Mouse (Mus musculus) induced T-regulatory cell, adult 2 months (primary cell): ENCODE measurements at regions not wholly inside any gene's neighbourhood (a gene's known extent, or its start where the extent isn't known, plus 50 kb on each side); places are given as distances from the start of the nearest gene placed in this dataset.

Experiments used
- DNase-seq: peaks from one replicate; pipeline ENCODE4 v3.0.0-alpha.2; 2012; ENCODE audit warnings: low read depth

DNA sequence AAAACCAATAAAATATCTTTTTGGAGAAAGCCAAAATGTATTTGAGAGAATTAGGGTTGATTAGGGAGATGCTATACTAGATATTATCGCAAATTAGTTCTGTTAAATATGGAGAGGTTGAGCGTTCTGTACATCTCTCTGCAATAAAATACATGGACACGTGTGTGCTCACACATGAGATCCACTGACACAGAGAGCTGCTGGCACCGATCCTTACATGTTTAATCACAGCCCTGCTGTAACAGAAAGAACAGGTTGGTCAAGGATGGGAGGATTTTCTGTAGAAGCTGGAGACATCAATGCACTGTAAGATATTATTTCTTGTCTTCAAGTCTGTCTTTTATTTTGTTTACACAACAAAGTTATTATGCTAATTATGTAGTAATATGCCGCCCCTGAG is 366.2 kb upstream of the Fam92a start:
- DNase-seq = no peak

DNA sequence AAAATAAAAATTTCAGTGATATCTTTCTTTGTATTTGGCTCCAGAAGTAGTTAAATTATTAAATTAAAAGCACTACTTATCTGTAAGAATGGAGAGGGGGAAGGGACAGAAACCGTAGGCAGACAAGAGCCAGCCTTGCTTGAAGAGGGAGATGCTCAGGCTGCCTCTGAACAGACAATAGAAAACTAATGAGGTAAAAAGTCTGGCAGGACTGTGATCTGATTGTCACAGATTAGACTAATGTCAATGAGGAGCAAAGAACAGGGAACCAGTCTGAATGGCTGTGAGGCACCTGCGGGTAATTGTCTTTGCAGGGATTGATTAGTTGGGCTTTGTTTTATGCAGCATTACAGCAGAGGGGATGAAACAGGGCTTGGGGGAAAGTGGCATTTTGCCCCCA is 362.3 kb upstream of the Fam92a start:
- DNase-seq = no peak

DNA sequence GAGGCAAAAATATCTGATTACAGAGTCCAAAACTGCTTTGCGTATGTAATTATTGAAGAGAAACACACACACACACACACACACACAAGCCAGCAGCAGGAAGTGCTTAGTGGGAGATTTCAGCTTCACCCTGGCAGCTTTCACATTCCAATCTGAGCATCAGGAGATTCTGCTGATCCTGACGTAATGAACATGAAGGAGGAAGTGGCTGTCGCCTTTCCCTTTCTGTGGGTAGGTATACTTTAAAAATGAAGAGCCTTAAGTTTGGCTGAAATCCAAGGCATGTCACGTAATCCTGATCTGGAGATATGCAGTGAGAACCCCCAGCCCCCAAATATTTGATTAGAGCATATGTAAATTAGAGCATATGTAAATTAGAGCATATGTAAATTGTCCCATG is 361.1 kb upstream of the Fam92a start:
- DNase-seq = no peak

DNA sequence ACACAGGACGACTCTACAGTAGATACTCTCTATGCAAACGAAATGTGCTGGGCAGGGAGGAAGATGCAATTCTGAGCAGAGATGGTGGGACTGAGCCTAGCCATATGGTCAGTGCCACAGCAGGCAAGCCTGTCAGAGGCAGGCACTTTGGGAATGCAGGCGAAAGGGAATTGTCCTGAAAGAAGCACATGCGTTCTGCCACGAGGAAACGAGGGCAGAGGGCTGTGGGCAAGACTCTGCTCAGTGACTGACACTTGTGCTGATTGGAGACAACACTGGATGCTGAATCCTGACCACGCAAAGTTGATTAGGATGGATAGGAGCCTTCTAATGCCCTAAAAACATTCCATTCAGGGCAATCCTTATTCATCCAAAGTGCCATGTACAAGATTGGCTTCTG is 350.5 kb upstream of the Fam92a start:
- no peak for DNase-seq

DNA sequence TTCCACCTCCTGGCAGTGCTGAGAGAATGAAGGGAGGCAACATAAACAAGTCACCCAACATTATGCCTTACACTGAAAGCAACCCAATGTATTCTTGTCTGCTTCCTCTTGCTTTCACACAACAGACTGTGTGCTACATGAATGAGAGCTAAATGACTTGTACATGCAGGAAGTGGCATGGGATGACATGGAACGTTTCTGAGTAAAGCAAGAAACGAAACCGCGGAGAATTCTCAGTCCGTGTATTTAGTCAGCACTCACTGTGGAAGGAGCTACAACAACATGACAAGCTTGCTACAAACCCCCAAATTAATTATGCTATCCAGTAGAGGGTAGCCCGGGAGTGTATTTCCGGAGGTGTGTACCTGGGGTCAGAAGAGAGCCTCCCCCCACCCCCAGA is 349.4 kb upstream of the Fam92a start:
- DNase-seq = no peak

DNA sequence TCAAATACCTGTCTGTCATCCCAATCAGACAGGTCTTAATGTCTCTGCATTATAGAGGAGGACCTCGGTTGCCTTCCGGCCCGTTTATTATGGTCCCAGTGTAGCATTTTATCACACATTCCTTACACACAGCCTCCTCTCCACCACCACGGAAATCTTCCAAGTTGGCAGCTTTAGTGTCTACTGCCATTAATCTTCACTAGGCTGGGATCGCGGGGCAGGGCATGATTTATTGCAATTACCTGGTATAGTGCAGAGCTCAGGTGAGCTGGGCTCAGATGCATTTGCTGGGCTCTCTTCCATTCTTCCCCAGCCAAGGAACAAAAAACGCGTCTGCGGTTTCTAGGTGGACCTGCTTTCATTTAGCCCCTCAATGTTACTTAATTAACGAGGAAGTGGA is 344.7 kb upstream of the Fam92a start:
- DNase-seq = no peak

DNA sequence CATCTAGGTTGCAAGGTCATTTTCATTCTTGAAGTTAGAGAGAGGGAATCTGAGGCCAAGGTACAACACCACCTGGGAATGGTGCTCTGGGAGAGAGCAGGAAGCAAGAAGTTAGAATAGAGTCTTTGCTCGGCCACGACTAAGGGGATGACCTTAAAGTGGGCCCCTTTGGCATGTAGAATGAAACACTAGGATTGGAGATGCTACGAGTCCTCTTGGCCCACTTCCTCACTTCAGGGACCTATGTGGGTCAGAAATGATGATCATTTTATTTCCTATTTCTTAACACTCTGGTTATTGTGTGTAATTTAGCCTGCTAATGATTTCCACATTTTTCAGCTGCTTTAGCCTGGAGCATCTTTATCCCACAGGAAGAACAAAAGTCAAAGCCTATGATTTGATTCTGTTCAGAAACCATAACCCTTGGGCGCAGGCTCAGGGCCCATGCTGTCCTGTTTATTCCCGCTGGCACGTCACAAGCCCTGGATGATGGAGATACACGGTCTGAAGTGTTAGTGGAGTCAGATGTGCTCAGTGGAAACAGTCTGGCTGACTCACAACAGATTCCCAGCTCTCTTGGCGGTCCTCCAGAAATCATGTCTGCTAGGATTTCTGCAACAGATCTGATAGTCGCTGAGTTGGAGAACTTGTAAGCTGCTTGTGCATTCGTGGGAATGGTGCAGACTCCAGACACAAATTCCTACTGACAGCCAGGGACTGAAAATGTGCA is 340.0 kb upstream of the Fam92a start:
- DNase-seq = no peak

DNA sequence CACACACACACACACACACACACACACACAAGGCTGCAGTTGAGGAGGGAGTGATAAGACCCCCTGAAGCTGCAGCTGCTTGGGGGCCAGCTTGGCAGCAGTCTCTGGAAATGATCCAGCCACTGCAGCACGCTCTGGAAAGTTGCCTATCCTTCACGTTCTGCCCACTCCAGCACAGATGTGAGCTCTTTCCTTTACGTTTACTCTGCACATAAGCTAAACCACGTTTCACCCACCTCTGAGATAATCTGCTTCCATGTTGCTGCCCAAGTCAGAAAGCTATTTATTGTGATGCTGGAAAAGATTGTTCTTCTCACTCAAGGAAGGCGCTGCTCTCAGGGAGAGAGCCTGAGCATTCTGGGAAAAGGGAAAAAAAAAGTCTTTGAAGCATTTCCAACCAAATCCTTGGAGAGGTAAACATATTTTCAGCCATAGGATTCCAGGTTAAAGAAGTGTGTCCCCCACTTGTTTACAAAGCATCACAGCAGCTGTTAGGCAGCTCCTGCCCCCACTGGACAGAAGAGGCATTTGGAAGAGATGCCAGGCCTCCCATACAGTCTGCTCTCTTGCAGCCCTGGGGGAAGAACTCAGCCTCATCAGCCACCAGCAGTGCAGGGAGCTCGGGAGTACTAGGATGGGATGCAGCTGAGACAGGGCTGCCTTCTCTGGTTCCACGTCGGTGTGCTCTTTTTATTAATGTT is 335.2 kb upstream of the Fam92a start:
- no peak for DNase-seq

DNA sequence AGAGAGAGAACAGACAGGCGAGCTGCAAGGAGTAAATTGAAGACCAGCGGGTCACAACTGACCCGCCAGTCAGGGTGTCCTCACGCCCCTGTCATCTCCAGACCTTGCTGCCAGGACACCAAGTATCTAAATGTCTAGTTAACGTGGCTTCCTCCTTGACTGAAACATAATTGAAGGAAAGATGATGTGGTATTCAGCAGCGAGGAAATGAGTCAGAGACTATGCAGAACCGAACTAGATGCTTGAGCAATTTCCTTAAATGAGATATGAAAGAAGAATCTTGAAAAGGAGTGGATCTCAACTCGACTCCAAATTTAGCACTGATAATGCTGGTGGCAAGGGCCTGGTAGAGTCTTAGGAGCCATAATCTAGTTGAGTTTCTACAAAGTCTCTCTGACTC is 329.3 kb upstream of the Fam92a start:
- no peak for DNase-seq

DNA sequence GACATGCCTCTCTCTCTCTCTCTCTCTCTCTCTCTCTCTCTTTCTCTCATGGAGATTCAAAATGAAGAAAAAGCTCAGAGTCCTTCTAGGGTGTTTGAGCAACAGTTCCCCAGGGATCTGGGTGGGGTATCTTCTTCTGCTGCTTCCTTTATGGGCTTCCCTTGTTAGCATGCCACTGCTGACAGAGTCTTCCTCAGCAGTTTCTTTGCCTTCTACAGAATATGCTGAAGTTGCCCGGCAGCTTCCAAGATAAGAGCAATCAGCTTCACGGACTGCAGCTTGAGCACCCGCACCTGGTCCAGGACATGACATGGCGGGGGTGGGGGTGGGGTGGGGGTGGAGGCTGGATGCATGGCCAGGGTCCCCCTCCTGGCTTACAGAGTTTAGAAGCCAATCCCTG is 326.6 kb upstream of the Fam92a start:
- no peak for DNase-seq

DNA sequence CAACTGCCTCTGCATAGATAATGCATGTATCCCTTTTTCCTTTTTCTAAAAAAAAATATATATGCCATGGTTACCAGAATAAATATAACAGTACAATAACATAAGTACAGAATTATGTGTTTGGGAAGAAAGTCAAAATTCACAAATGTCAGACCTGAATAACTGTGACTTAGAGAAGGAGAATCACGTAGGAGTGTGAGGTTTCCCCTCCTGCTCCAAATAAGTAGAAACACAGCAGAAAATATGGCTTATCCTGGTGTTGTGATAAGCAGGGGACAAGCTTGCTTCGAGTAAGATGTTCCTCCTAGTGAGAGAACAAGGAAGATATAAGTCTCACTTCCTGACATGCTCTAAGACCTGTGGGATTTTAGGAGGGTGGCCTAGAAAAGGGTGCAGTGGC is 320.7 kb upstream of the Fam92a start:
- DNase-seq = no peak

DNA sequence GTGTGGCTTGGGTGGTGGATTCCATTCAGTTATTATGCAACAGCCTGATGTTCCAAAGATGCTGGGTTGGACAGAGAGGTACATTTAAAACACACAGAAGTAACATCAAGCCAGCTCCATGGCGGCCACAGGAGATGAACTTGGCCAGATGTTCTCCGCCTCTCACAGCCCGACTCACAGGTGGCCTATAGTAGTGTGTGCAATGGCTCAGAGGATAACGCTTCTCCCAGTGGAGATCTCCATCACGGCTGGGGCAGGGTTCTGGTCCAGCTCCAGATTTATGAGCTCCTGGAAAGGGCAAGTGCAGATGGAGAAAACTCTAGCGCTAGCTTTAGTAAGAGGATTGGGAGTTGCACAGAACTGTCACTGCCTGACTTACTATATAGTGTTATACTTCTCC is 319.5 kb upstream of the Fam92a start:
- DNase-seq = no peak

DNA sequence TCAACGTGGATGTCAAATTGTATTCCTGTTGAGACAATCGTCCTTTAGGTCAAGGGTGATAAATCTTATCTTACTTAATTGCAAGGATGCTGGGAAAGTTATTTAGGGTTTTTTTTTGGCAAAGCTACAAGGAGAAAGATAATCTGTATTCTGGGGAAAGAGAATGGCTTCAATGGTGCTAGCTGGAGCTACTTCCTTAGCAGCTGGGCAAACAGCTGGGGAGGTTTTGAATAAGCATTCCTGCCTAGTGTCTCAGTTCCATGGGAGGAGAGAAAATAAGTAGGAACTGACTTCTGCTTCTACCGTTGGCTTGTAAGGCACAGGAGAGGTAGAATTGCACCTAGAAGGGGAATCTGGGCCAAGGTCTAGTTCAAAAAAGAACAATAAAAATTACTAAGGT is 318.3 kb upstream of the Fam92a start:
- no peak for DNase-seq

DNA sequence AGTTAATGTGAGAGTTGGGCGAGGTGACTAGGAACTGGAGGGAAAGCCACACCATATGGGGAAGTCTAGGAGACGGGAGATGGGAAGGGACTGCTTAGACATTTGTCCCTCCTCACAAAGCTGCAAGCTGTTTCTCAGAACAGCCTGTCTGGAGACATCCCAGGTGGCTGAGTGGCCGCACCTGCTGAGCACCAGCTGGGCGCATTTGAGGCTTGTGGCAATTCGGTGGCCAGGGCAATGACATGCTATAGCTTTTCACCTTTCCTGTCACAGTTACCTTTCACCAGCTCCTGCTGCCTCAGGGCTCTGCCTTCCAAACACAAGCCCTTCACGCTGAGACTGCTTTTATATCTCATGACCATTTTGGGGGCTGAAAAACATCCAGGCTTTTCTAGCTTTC is 317.5 kb upstream of the Fam92a start:
- no peak for DNase-seq

DNA sequence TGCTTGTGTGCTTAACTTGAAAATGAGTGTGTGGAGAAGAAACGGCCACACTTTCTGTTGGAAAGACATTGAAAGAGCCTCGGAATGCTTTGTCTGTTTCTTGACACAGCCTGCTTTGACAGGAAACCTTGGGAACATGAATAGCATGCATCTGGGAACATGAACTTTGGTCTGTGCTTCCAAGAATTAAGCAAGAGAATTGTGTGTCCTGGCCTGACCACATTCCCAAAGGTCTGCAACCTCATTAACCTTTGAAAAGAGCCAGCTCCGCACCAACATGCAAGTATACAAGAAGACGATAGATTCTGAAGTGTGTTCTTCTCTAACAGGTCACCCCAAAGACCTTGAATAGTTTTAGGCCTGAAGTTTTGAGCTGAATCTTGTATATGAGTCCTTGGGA is 309.7 kb upstream of the Fam92a start:
- DNase-seq = no peak

DNA sequence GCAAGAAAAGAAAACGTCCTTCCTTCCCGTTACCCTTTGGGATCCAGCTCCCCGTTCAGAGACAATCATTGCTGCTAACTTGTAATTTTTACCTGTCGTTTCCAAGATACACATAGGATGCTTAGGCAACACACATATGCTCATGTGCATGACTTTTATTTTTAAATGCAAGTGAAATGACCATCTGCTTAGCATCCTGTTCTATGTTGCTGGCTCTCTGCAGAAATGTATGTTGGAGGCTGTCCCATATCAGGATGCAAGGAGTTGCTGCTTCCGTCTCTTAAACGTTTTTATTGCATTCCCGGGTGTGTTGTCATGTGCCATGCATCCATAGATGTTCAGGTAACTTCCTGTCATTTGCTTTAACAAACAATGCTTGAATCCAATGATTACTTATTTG is 304.9 kb upstream of the Fam92a start:
- DNase-seq = no peak

DNA sequence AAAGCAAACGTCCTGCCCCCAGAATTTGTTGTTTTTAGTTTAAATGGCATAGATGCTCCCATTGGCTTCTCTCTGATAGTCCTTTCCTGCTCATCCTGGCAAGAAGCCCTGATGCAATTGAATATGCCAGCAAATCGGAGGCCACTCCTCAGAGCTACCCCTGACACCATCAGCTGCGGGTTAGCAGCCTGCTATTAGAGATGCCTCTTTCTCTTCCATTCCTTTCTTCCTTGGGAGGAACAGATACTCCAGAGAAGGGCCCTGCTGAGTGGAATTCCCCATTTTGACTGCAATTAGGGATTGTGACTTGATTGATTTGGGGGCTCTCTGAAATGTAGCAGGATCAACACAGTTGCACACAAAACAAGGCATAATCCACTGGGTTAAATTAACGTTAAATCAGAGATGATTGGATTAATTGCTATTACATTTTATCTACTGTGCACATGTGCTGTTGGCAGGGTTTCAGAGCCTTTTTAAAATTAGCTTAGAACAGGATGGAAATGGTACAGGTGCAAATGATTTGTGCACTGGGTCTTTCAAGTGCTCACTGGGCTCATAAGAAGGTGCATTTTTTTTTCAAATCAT is 303.3 kb upstream of the Fam92a start:
- no peak for DNase-seq

DNA sequence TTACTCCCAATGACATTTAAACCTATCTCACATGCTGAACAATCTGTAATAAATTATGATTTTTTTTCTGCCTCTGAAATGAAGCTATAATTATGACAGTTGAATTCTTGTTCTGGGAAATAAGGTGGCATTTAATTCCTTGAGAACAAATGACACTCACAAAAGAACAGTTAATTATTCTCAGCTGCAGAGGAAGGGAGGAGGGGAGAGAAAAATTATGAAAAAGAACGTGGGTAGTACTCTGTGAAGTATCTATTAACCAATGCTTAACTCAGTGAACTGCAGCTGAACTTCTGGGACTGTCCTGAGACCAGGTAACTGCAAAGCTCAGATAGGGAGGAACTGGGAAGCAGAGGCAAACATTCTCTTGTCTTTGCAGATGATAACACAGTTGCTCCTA is 302.6 kb upstream of the Fam92a start:
- no peak for DNase-seq

DNA sequence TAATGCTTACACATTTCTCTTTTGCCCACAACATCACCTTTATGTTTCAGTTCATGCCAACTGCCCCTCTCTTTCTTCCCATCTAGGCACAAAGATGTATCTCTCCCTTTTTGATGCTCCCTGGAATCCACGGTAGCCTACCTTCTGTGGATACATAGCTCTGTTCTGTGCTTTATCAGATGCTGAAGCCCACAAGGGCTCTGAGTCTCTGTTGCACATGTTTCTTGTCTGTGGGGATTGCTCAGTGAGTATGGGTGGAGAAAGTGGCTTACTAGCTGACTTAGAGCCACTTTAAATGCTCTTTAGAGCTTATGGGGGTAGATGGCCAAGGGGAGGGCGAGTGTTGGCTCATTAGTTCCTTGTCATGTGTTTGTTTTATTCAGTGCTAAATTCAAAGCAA is 289.9 kb upstream of the Fam92a start:
- no peak for DNase-seq

DNA sequence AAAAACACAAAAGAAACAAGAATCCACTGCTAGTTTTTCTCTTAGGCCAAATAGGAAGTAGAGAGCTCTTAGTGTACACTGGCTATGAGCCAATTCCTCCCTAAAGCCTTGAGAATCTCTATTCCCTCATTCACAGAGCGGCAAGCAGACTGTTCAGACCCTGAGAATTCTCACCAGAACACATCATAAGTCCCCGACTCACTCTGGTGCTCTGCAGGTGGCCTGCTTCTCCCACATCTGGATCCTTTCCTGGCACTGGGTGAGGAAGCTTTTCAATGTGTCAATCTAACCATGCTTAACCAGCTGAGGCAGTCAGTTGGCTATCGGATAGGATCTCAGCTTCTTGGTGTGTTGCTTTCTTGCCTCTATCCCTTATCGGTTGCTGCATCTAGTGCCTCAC is 289.4 kb upstream of the Fam92a start:
- no peak for DNase-seq

DNA sequence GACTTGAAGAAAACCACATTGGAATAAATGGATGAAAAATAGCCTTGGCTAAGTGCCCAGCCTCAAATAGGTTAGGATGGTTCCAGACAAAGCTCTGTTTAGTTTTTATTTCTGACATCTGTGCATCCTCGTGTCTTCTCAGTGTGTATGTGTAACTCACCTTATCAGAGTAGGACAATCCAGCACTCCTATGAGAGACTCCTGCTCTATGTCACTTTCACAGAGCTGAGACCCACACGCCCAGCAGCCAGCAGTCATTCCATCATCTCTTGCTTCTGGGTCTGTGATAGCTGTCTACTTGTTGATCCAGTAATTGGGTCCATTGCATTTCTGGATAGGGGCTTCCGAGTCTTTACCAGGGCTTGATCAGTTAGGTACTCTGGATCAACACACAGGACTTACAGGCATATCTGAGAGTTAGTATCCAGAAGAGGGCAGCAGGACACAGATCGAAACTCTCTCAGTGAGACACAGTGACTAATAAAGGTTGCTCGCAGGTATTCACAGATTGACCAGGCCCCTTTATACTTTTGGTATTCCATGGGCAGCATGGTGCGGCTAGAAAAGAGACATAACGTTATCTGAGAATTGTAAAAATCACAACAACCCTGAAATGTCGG is 286.3 kb upstream of the Fam92a start:
- no peak for DNase-seq

DNA sequence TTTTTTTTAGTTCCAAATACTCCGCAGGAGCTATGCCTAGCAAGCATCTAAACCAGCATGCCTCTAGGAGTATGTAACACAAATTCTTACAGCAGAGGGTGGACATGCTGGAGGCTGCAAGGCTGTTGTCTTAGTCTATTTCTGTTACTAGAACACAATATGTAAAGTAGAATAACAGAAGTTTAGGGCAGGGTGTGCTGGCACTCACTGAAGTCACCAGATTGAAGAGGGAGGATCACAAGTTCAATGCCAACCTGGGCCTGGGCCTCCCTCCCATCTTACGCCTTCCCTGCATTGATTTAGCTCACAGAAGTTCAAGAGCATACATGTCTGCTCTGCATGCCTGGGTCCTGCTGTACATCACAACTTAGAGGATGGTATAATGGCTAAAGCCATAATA is 280.3 kb upstream of the Fam92a start:
- no peak for DNase-seq

DNA sequence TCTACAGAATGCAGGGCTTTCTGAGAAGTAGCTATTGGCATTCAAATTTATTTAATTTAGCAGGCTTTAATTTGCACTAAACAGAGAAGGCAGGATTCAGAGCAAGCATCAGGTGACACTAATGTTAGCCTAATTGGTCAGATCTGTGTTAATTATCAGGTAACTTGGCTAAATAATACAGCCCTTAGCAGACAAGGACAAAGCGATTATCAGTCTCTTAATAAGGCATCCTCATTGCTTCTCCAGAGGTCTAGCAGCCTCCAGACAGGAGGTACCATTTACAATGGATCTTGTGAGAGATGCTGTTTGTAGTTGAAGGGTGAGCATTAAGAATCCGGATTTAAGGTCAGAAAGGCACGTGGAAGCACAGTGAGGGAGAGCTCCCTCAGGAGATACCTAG is 253.7 kb upstream of the Fam92a start:
- DNase-seq = no peak
